Mouse (Mus musculus): ENCODE measurements around the gene Traf3. TPM values are rescaled to one million over a fixed set of nuclear protein-coding genes. Genes with fewer than 3 reads are reported as not detected.

Traf3 gene
- 5.1 and 7.0 TPM in 2 replicates for polyA plus RNA-seq (2015; fragmentation: Nextera tagmentation; extraction: Ambion mirVana)

GRCm38 (mm10) chr12:111165831-111166591 lies at the start of gene Traf3:
Gene Traf3, plus strand, starts transcription at chr12:111166370.
- H3K4me1 ChIP-seq (replicated peaks), result peaks cover 40% of the 10 kb centered on the region
- H3K9ac ChIP-seq, result peak within 1 kb of the TSS; percentile 72
- ATAC-seq (replicated peaks; ENCODE audit: insufficient number of reproducible peaks, insufficient read depth, low FRiP score, low read depth), result peak; percentile 61
- H3K27ac ChIP-seq, result peak within 1 kb of the TSS; percentile 83
- no peaks in the 10 kb centered on the region for H3K27me3 ChIP-seq
- H3K36me3 ChIP-seq, result no peaks in the 10 kb centered on the region
- no peaks in the 10 kb centered on the region for H3K9me3 ChIP-seq (replicated peaks)
- peak within 1 kb of the TSS; percentile 89 for H3K4me2 ChIP-seq
- 4% methylated on average over 82 of the region's 105 CpGs for WGBS
- H3K4me3 ChIP-seq, result peak within 1 kb of the TSS; percentile 68

- Histone ChIP-seq H3K4me3 (no peak overlapping the region), H3K9me3 (replicated peaks) (no peaks in the 10 kb centered on the region), H3K27me3 (no peaks in the 10 kb centered on the region), H3K4me1 (replicated peaks) (no peaks in the 10 kb centered on the region), H3K36me3 (peaks cover 26% of the 10 kb centered on the region; the same call in 1 of the 2 replicates), H3K9ac (no peak overlapping the region), H3K4me2 (no peak overlapping the region), H3K27ac (no peak overlapping the region)
- 91% methylated on average over 5 of the region's 5 CpGs for whole genome bisulfite sequencing
- no peak for ATAC-seq (replicated peaks; ENCODE audit: insufficient number of reproducible peaks, insufficient read depth, low FRiP score, low read depth)
Measured at GRCm38 (mm10) chr12:111119506-111120085, 46.6 kb upstream of the Traf3 start.

- Histone ChIP-seq H3K4me1 (replicated peaks) (no peaks in the 10 kb centered on the region), H3K4me2 (no peak overlapping the region), H3K27me3 (no peaks in the 10 kb centered on the region), H3K9me3 (replicated peaks) (no peaks in the 10 kb centered on the region), H3K9ac (no peak overlapping the region), H3K27ac (no peak overlapping the region), H3K4me3 (no peak overlapping the region), H3K36me3 (peaks cover 16% of the 10 kb centered on the region; the same call in 1 of the 2 replicates)
- no peak for ATAC-seq (replicated peaks; ENCODE audit: insufficient number of reproducible peaks, insufficient read depth, low FRiP score, low read depth)
- WGBS, result 84% methylated on average over 9 of the region's 9 CpGs
Measured at GRCm38 (mm10) chr12:111120976-111121645, 45.1 kb upstream of the Traf3 start.

DNA sequence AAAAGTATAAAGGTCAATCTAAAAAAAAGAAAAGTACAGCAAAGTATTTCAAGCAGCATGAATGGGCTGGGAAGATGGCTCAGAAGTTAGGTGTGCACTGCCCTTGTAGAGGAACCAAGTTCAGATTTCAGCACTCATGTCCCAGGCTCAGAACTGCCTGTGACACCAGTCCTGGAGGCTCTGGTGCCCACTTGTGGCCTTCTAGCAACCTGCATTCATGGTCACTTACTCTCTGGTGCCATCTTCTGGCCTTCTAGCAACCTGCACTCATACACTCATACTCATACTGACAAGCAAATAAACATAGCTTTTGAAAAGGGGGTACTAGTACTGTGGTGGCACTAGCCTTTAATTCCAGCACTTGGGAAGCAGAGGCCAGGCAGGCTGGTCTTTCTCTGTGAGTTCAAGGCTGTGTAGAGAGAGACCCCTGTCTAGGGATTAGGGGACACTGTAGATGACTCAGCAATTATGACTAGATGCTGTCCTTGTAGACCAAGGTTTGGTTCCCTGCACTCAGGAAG lies 43.8 kb upstream of the Traf3 start:
- no peak overlapping the region for H3K4me2 ChIP-seq
- H3K9ac ChIP-seq, result no peak overlapping the region

GRCm38 (mm10) chr12:111124601-111125260 lies 41.4 kb upstream of the Traf3 start:
- 73% methylated on average over 14 of the region's 14 CpGs for WGBS
- Histone ChIP-seq H3K4me1 (replicated peaks) (no peaks in the 10 kb centered on the region), H3K27me3 (no peaks in the 10 kb centered on the region)

More for the DNA sequence above, 43.8 kb upstream of the Traf3 start:
- Histone ChIP-seq H3K27ac (no peak overlapping the region), H3K4me1 (replicated peaks) (no peaks in the 10 kb centered on the region), H3K27me3 (no peaks in the 10 kb centered on the region), H3K36me3 (peaks cover 4% of the 10 kb centered on the region; the same call in 1 of the 2 replicates), H3K4me3 (no peak overlapping the region), H3K9me3 (replicated peaks) (no peaks in the 10 kb centered on the region)
- no peak for ATAC-seq (replicated peaks; ENCODE audit: insufficient number of reproducible peaks, insufficient read depth, low FRiP score, low read depth)

GRCm38 (mm10) chr12:111125666-111126065 lies 40.5 kb upstream of the Traf3 start:
- 75% methylated on average over 6 of the region's 6 CpGs for WGBS
- H3K27me3 ChIP-seq, result no peaks in the 10 kb centered on the region
- ATAC-seq (replicated peaks; ENCODE audit: insufficient number of reproducible peaks, insufficient read depth, low FRiP score, low read depth), result no peak
- no peaks in the 10 kb centered on the region for H3K36me3 ChIP-seq
- H3K4me2 ChIP-seq, result no peak overlapping the region
- H3K9me3 ChIP-seq (replicated peaks), result no peaks in the 10 kb centered on the region
- H3K27ac ChIP-seq, result no peak overlapping the region
- H3K4me1 ChIP-seq (replicated peaks), result no peaks in the 10 kb centered on the region
- no peak overlapping the region for H3K9ac ChIP-seq
- H3K4me3 ChIP-seq, result no peak overlapping the region

More at GRCm38 (mm10) chr12:111124601-111125260, 41.4 kb upstream of the Traf3 start:
- H3K4me2 ChIP-seq, result no peak overlapping the region
- H3K27ac ChIP-seq, result no peak overlapping the region
- no peaks in the 10 kb centered on the region for H3K9me3 ChIP-seq (replicated peaks)
- ATAC-seq (replicated peaks; ENCODE audit: insufficient number of reproducible peaks, insufficient read depth, low FRiP score, low read depth), result no peak
- H3K4me3 ChIP-seq, result no peak overlapping the region
- H3K36me3 ChIP-seq, result no peaks in the 10 kb centered on the region
- no peak overlapping the region for H3K9ac ChIP-seq

- no peak for ATAC-seq (replicated peaks; ENCODE audit: insufficient number of reproducible peaks, insufficient read depth, low FRiP score, low read depth)
- 80% methylated on average over 7 of the region's 7 CpGs for WGBS
- no peak overlapping the region for H3K27ac ChIP-seq
- H3K36me3 ChIP-seq, result no peaks in the 10 kb centered on the region
- no peak overlapping the region for H3K4me3 ChIP-seq
- no peak overlapping the region for H3K9ac ChIP-seq
- H3K4me2 ChIP-seq, result no peak overlapping the region
- H3K27me3 ChIP-seq, result no peaks in the 10 kb centered on the region
- H3K9me3 ChIP-seq (replicated peaks), result no peaks in the 10 kb centered on the region
- peaks cover 10% of the 10 kb centered on the region for H3K4me1 ChIP-seq (replicated peaks)
Measured at GRCm38 (mm10) chr12:111134169-111134568, 32.0 kb upstream of the Traf3 start.

DNA sequence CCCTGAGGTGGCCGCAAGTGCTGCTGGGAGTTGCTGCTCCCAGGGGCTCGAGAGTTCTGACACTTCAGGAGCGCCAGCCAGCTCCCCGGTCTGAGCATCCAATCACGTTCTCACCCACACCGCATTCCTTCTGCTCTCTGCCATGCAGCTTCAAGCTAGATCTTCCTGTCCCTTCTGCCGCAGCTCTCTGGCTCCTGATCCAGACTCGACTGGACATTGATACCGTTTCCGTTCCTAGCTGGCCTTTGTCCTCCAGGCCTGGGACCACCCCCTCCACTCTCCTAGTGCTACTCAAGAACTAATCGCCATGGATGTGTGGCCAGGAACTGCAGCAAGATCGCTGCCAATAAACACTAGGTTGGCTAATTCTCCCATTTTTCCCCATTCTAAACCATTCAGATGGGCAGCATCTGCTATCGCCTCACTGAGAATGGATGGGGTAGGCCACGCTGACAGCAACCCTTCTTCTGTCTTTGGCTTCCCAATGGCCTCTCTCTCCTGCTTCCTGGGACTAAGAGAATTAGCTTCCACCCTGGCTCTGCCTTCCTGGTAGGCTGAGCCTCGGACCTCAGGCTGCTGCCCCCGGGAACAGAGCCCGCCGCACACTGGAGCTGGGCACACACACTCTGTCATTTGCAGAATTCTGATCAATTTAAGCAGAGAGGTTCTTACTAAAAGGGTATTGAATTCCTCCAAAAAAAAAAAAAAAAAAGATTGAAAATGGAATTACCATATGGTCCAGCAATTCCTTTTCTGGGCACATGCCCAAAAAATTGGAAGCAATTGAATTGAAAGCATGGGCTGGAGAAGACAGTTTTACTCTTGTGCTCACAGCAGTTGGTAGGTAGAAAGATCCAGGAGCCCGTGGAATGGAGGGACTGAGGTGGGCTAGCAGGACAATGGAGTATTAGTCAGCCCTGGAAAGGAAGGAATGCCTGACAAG lies 31.1 kb upstream of the Traf3 start:
- Histone ChIP-seq H3K4me3 (no peak overlapping the region), H3K9ac (no peak overlapping the region), H3K4me2 (peak overlapping the region; percentile 14; the same call in 1 of the 2 replicates), H3K9me3 (replicated peaks) (no peaks in the 10 kb centered on the region), H3K27me3 (no peaks in the 10 kb centered on the region), H3K36me3 (no peaks in the 10 kb centered on the region), H3K4me1 (replicated peaks) (peaks cover 10% of the 10 kb centered on the region), H3K27ac (no peak overlapping the region)
- peak; percentile 62 for ATAC-seq (replicated peaks; ENCODE audit: insufficient number of reproducible peaks, insufficient read depth, low FRiP score, low read depth)
- WGBS, result 59% methylated on average over 19 of the region's 19 CpGs

- Histone ChIP-seq H3K27ac (no peak overlapping the region), H3K9me3 (replicated peaks) (no peaks in the 10 kb centered on the region), H3K36me3 (no peaks in the 10 kb centered on the region), H3K4me2 (no peak overlapping the region), H3K9ac (no peak overlapping the region), H3K27me3 (no peaks in the 10 kb centered on the region), H3K4me3 (no peak overlapping the region), H3K4me1 (replicated peaks) (peaks cover 10% of the 10 kb centered on the region)
- 61% methylated on average over 3 of the region's 3 CpGs for WGBS
- ATAC-seq (replicated peaks; ENCODE audit: insufficient number of reproducible peaks, insufficient read depth, low FRiP score, low read depth), result no peak
Measured at GRCm38 (mm10) chr12:111135953-111136352, 30.2 kb upstream of the Traf3 start.

- H3K9me3 ChIP-seq (replicated peaks), result no peaks in the 10 kb centered on the region
- H3K4me2 ChIP-seq, result no peak overlapping the region
- H3K36me3 ChIP-seq, result no peaks in the 10 kb centered on the region
- WGBS, result 61% methylated on average over 2 of the region's 2 CpGs
- H3K4me1 ChIP-seq (replicated peaks), result peaks cover 10% of the 10 kb centered on the region
- no peak overlapping the region for H3K4me3 ChIP-seq
- H3K9ac ChIP-seq, result no peak overlapping the region
- ATAC-seq (replicated peaks; ENCODE audit: insufficient number of reproducible peaks, insufficient read depth, low FRiP score, low read depth), result no peak
- H3K27me3 ChIP-seq, result no peaks in the 10 kb centered on the region
- H3K27ac ChIP-seq, result no peak overlapping the region
Measured at GRCm38 (mm10) chr12:111137079-111137478, 29.1 kb upstream of the Traf3 start.

All from heart, embryonic 15.5 days (tissue).